ENCODE assay signal across 23 mouse cellular contexts in genomic region chr10:69340001-69340400, GRCm38 (mm10). TPM values are rescaled to one million over a fixed set of nuclear protein-coding genes. Genes with fewer than 3 reads are reported as not detected.
A peak's percentile ranks its signal among the peaks of the same experiment; 100 is the strongest.
DNase-seq lines count a peak whose midpoint lies in the region; ATAC-seq and TF ChIP-seq lines count a peak whose summit lies in the region.
"Had no signal": no experiment of that assay in that cellular context is flagged by ENCODE, and none has a peak within 500 bp of the region (broad histone marks: within the 10 kb centered on the region; RNA-seq: fewer than 3 reads in every experiment).

No protein-coding gene starts in this region.

- no peak for ATAC-seq in megakaryocyte, adult 5-6 weeks (ENCODE audit: poor library complexity, severe bottlenecking)
- peak; percentile 29; the same call in 1 of the 2 replicates for ATAC-seq in intestine, postnatal 0 days
- ATAC-seq: CD4-positive, CD25-positive, alpha-beta regulatory T cell, adult 4 months; forebrain, embryonic 14.5 days; forebrain, postnatal 0 days had no signal

- DNase-seq in yolk sac, embryonic 10.5 days (ENCODE audit: low spot score): peak; percentile 78
- DNase-seq in heart, adult 9 months (ENCODE audit: low spot score in 2 of 2): no peak
- no peak for DNase-seq in thymus, adult 18-20 months
- DNase-seq: adrenal gland, postnatal 10 days; adrenal gland, postnatal 36 days; cerebellum, adult 2 months; cerebellum, adult 9-11 months; cerebellum, postnatal 25 days; forebrain, postnatal 0 days; gastrocnemius, postnatal 36 days; heart, adult 2 months had no signal

- H3K36me3 ChIP-seq in megakaryocyte, embryonic 14.5 days (replicated peaks; ENCODE audit: low read length): peaks cover 100% of the 10 kb centered on the region
- H3K36me3 ChIP-seq in intestine, postnatal 0 days (ENCODE audit: control insufficient read depth, insufficient read depth): peaks cover 70% of the 10 kb centered on the region
- H3K36me3 ChIP-seq: hindbrain, embryonic 15.5 days had no signal

- H3K27me3 ChIP-seq in megakaryocyte, embryonic 14.5 days (replicated peaks): no peaks in the 10 kb centered on the region
- no peaks in the 10 kb centered on the region for H3K27me3 ChIP-seq in intestine, postnatal 0 days (replicated peaks; ENCODE audit: control insufficient read depth, insufficient read depth, low read length)
- H3K27me3 ChIP-seq: embryonic facial prominence, embryonic 12.5 days; embryonic facial prominence, embryonic 15.5 days; hindbrain, embryonic 12.5 days; hindbrain, embryonic 15.5 days had no signal

- 68% methylated on average over 6 of the region's 6 CpGs for WGBS in intestine, postnatal 0 days

- no peak for TF ChIP-seq CTCF in intestine, postnatal 0 days (IDR thresholded peaks at IDR 0.05; ENCODE audit: low read depth)

- no peak overlapping the region for H3K4me2 ChIP-seq in intestine, postnatal 0 days (replicated peaks; ENCODE audit: low read depth)
- H3K4me2 ChIP-seq: embryonic facial prominence, embryonic 12.5 days; embryonic facial prominence, embryonic 15.5 days; heart, embryonic 11.5 days; hindbrain, embryonic 12.5 days; hindbrain, embryonic 15.5 days had no signal

- no peak overlapping the region for H3K27ac ChIP-seq in intestine, postnatal 0 days (ENCODE audit: low read depth, low read length)
- H3K27ac ChIP-seq: embryonic facial prominence, embryonic 12.5 days; embryonic facial prominence, embryonic 15.5 days; heart, adult 2 months; hindbrain, embryonic 12.5 days; hindbrain, embryonic 15.5 days had no signal

- H3K4me1 ChIP-seq in megakaryocyte, embryonic 14.5 days: peaks cover 15% of the 10 kb centered on the region
- no peaks in the 10 kb centered on the region for H3K4me1 ChIP-seq in intestine, postnatal 0 days (replicated peaks; ENCODE audit: control insufficient read depth, insufficient read depth, low read length)
- H3K4me1 ChIP-seq: embryonic facial prominence, embryonic 12.5 days; hindbrain, embryonic 12.5 days had no signal

- no peak overlapping the region for H3K9ac ChIP-seq in intestine, postnatal 0 days (ENCODE audit: low read depth, low read length)
- H3K9ac ChIP-seq: embryonic facial prominence, embryonic 12.5 days; embryonic facial prominence, embryonic 15.5 days; forebrain, postnatal 0 days; hindbrain, embryonic 12.5 days; hindbrain, embryonic 15.5 days had no signal

- H3K9me3 ChIP-seq in megakaryocyte, embryonic 14.5 days: no peaks in the 10 kb centered on the region
- H3K9me3 ChIP-seq in intestine, postnatal 0 days (ENCODE audit: control insufficient read depth): no peaks in the 10 kb centered on the region
- H3K9me3 ChIP-seq: embryonic facial prominence, embryonic 12.5 days; embryonic facial prominence, embryonic 15.5 days; hindbrain, embryonic 12.5 days; hindbrain, embryonic 15.5 days had no signal

- H3K4me3 ChIP-seq in megakaryocyte, embryonic 14.5 days (replicated peaks): peak overlapping the region; percentile 21
- no peak overlapping the region for H3K4me3 ChIP-seq in intestine, postnatal 0 days (ENCODE audit: low read depth, low read length)
- H3K4me3 ChIP-seq: embryonic facial prominence, embryonic 12.5 days; embryonic facial prominence, embryonic 15.5 days; heart, adult 2 months; hindbrain, embryonic 12.5 days; hindbrain, embryonic 15.5 days had no signal

RNA-seq across cellular contexts. Expression of gene Cdk1, which starts 12.7 kb away (rescaled TPM):
- polyA plus RNA-seq in megakaryocyte, embryonic 14.5 days (2012; ENCODE audit: insufficient read depth, low replicate concordance): 24.3 TPM in 1 of 2 replicates, not detected in the other
- 97.3 and 102 TPM in 2 replicates for total RNA-seq in megakaryocyte, adult 5-6 weeks (2015)
- 210 and 232 TPM in 2 replicates for total RNA-seq in megakaryocyte, adult 5-6 weeks (2017)
- 100 and 133 TPM in 2 replicates for polyA plus RNA-seq in intestine, postnatal 0 days (2015; fragmentation: Nextera tagmentation; extraction: Ambion mirVana)
- total RNA-seq: gastrocnemius, adult 8-10 months had no signal

RNA-seq across cellular contexts. Expression of gene Ank3, which starts 58.6 kb away (rescaled TPM):
- polyA plus RNA-seq in megakaryocyte, embryonic 14.5 days (2012; ENCODE audit: insufficient read depth, low replicate concordance): 0.93 and 4.4 TPM in 2 replicates
- not detected in 2 replicates for total RNA-seq in megakaryocyte, adult 5-6 weeks (2015)
- 0.33 TPM in 1 of 2 replicates, not detected in the other for total RNA-seq in megakaryocyte, adult 5-6 weeks (2017)
- polyA plus RNA-seq in intestine, postnatal 0 days (2015; fragmentation: Nextera tagmentation; extraction: Ambion mirVana): 21.6 and 30.6 TPM in 2 replicates
- total RNA-seq: hematopoietic stem cell, adult 5-6 weeks had no signal
